Mouse (Mus musculus): ENCODE data around the gene Gm1113.

Gm1113 gene

GRCm38 (mm10) chr9:35482014-35482898, 35.8 kb downstream of the Gm1113 start:
- CTCF ChIA-PET: no interaction called here

- CTCF ChIA-PET: no interaction called here
Measured at GRCm38 (mm10) chr9:35479456-35479855, 38.6 kb downstream of the Gm1113 start.

GRCm38 (mm10) chr9:35475394-35475793, 42.7 kb downstream of the Gm1113 start:
- CTCF ChIA-PET: no interaction called here

GRCm38 (mm10) chr9:35474104-35474724, 43.9 kb downstream of the Gm1113 start:
- CTCF ChIA-PET: no interaction called here

GRCm38 (mm10) chr9:35468913-35469312, 49.2 kb downstream of the Gm1113 start:
- CTCF ChIA-PET: no interaction called here

GRCm38 (mm10) chr9:35467264-35467817, 50.7 kb downstream of the Gm1113 start:
- CTCF ChIA-PET: no interaction called here

- CTCF ChIA-PET: no interaction called here
Measured at GRCm38 (mm10) chr9:35459594-35459993, 58.5 kb downstream of the Gm1113 start.
